In genomic region chr5:140379299-140379698, GRCm38 (mm10) we compare ENCODE assay signal across 14 mouse cellular contexts. TPM values are rescaled to one million over a fixed set of nuclear protein-coding genes. Genes with fewer than 3 reads are reported as not detected.
DNase-seq lines count a peak whose midpoint lies in the region; ATAC-seq and TF ChIP-seq lines count a peak whose summit lies in the region.
"Had no signal": no experiment of that assay in that cellular context is flagged by ENCODE, and none has a peak within 500 bp of the region (broad histone marks: within the 10 kb centered on the region; RNA-seq: fewer than 3 reads in every experiment).

No protein-coding gene starts in this region.

- H3K36me3 ChIP-seq in ES-E14 (ENCODE audit: control insufficient read depth, insufficient read depth, low read length, poor library complexity, severe bottlenecking), result no peaks in the 10 kb centered on the region
- no peaks in the 10 kb centered on the region for H3K36me3 ChIP-seq in thymus, adult 2 months (ENCODE audit: control insufficient read depth, insufficient read depth, low read length)
- H3K36me3 ChIP-seq: liver, embryonic 13.5 days; neural tube, embryonic 12.5 days had no signal

- no peaks in the 10 kb centered on the region for H3K27me3 ChIP-seq in thymus, adult 2 months (ENCODE audit: control insufficient read depth, insufficient read depth, low read length)
- H3K27me3 ChIP-seq: liver, embryonic 13.5 days; neural tube, embryonic 12.5 days had no signal

- H3K9me3 ChIP-seq in ES-E14 (ENCODE audit: control insufficient read depth, insufficient read depth, low read depth, low read length), result no peaks in the 10 kb centered on the region
- H3K9me3 ChIP-seq: liver, embryonic 13.5 days; midbrain, embryonic 10.5 days; neural tube, embryonic 12.5 days had no signal

- no peak overlapping the region for H3K4me3 ChIP-seq in ES-E14 (ENCODE audit: insufficient read depth in 1 of 2, low read depth in 1 of 2, low read length in 2 of 2, poor library complexity in 1 of 2, severe bottlenecking in 1 of 2)
- no peak overlapping the region for H3K4me3 ChIP-seq in thymus, adult 2 months (ENCODE audit: control insufficient read depth, insufficient read depth, low read length)
- H3K4me3 ChIP-seq: liver, embryonic 13.5 days; midbrain, embryonic 10.5 days; neural tube, embryonic 12.5 days had no signal

- peak; percentile 91 for ATAC-seq in common myeloid progenitor, adult 5-6 weeks (replicated peaks; ENCODE audit: low read depth, poor library complexity, severe bottlenecking)
- ATAC-seq in megakaryocyte, adult 5-6 weeks (ENCODE audit: poor library complexity, severe bottlenecking), result peak; percentile 86
- ATAC-seq: inflammation-experienced regulatory T-cells, adult 6 months had no signal

- 0 out of 2 replicates have a peak overlapping the region, but pooled peaks have one; percentile 30 for H3K9ac ChIP-seq in ES-E14 (ENCODE audit: insufficient read depth, low read depth, low read length, poor library complexity, severe bottlenecking)
- H3K9ac ChIP-seq: liver, embryonic 13.5 days; neural tube, embryonic 12.5 days had no signal

- no peak for TF ChIP-seq POLR2A in thymus, adult 2 months (IDR thresholded peaks at IDR 0.05; ENCODE audit: control insufficient read depth, extremely low read depth, insufficient read depth, low read length, poor library complexity)

- 17% methylated on average over 6 of the region's 6 CpGs for WGBS in thymus, adult 2 months

- TF ChIP-seq CTCF in thymus, adult 2 months (IDR thresholded peaks at IDR 0.05; ENCODE audit: borderline replicate concordance, control insufficient read depth, extremely low read depth, insufficient read depth, low read length, poor library complexity), result no peak

- in situ Hi-C loops in ES-E14 (cut with MboI; ENCODE audit: low sequenced_read_pairs in 2 of 2, unreplicated experiment in 2 of 2), result no loop called here

- DNase-seq in layer of hippocampus, adult 11-12 months (ENCODE audit: low spot score), result peak; percentile 28
- no peak for DNase-seq in layer of hippocampus, postnatal 10 days (ENCODE audit: low spot score in 2 of 2)
- no peak for DNase-seq in ES-E14 (ENCODE audit: low read depth, low spot score)
- no peak for DNase-seq in thymus, adult 2 months
- DNase-seq in right cerebral cortex, postnatal 4 days, result no peak
- DNase-seq in retina, embryonic 14.5 days (ENCODE audit: low spot score), result no peak
- DNase-seq: heart, postnatal 10 days; liver, embryonic 13.5 days; thymus, adult 18-20 months had no signal

- peaks cover 0 to 16% of the 10 kb centered on the region in 2 experiments; a peak in 2 of 4 replicates for H3K4me1 ChIP-seq in ES-E14 (ENCODE audit: control insufficient read depth in 2 of 2, insufficient read depth in 2 of 2, low read length in 2 of 2, poor library complexity in 1 of 2)
- H3K4me1 ChIP-seq in thymus, adult 2 months (replicated peaks; ENCODE audit: control insufficient read depth, insufficient read depth, low read length), result no peaks in the 10 kb centered on the region; the same call in none of the 2 replicates

- no peak overlapping the region for H3K27ac ChIP-seq in ES-E14 (ENCODE audit: insufficient read depth, low read depth, low read length, poor library complexity, severe bottlenecking)
- H3K27ac ChIP-seq in thymus, adult 2 months (ENCODE audit: control insufficient read depth, insufficient read depth, low read length), result no peak overlapping the region
- H3K27ac ChIP-seq: liver, embryonic 13.5 days; midbrain, embryonic 10.5 days; neural tube, embryonic 12.5 days had no signal

TF ChIP-seq in ES-E14, 5 proteins besides CTCF, POLR2A, EP300 and RAD21:
- TF ChIP-seq ZC3H11A (IDR thresholded peaks at IDR 0.05; ENCODE audit: borderline replicate concordance, low read depth, low read length), result no peak
- TF ChIP-seq MAFK (IDR thresholded peaks at IDR 0.05; ENCODE audit: insufficient read depth, low read depth, low read length), result no peak
- no peak for TF ChIP-seq CHD2 (IDR thresholded peaks at IDR 0.05; ENCODE audit: low read depth, low read length)
- TF ChIP-seq ZNF384 (IDR thresholded peaks at IDR 0.05; ENCODE audit: low read depth, low read length), result no peak
- TF ChIP-seq HCFC1 (IDR thresholded peaks at IDR 0.05; ENCODE audit: borderline replicate concordance, insufficient read depth, low read length), result no peak

RNA-seq across cellular contexts. Expression of gene Snx8, which starts 9.8 kb away (rescaled TPM):
- 10 to 100 TPM; 14.9 to 15.5 TPM for total RNA-seq in layer of hippocampus, postnatal 10 days (2021)
- total RNA-seq in ES-E14 (2012; rRNA removed), result 27.9 and 41.4 TPM in 2 replicates
- 3.9 and 5.5 TPM in 2 replicates for total RNA-seq in common myeloid progenitor, adult 5-6 weeks (2017)
- 2.8 and 3.5 TPM in 2 replicates for total RNA-seq in megakaryocyte, adult 5-6 weeks (2015)
- 8.1 and 8.3 TPM in 2 replicates for total RNA-seq in megakaryocyte, adult 5-6 weeks (2017)
- 12.4 and 14.7 TPM in 2 replicates for polyA plus RNA-seq in thymus, adult 2 months (2012; rRNA removed)

RNA-seq across cellular contexts. Expression of gene Eif3b, which starts 39.8 kb away (rescaled TPM):
- total RNA-seq in layer of hippocampus, postnatal 10 days (2021), result 100 to 1,000 TPM; 126 to 128 TPM
- 196 and 273 TPM in 2 replicates for total RNA-seq in ES-E14 (2012; rRNA removed)
- total RNA-seq in common myeloid progenitor, adult 5-6 weeks (2017), result 212 and 281 TPM in 2 replicates
- total RNA-seq in megakaryocyte, adult 5-6 weeks (2015), result 82.3 and 108 TPM in 2 replicates
- total RNA-seq in megakaryocyte, adult 5-6 weeks (2017), result 43.2 and 74.9 TPM in 2 replicates
- 114 and 121 TPM in 2 replicates for polyA plus RNA-seq in thymus, adult 2 months (2012; rRNA removed)

RNA-seq across cellular contexts. Expression of gene Mrm2, which starts 47.6 kb away (rescaled TPM):
- total RNA-seq in layer of hippocampus, postnatal 10 days (2021), result 1 to 10 TPM; 8.4 to 9.4 TPM
- 12.3 and 14.6 TPM in 2 replicates for total RNA-seq in ES-E14 (2012; rRNA removed)
- 8.4 and 12.0 TPM in 2 replicates for total RNA-seq in common myeloid progenitor, adult 5-6 weeks (2017)
- total RNA-seq in megakaryocyte, adult 5-6 weeks (2015), result 1.7 and 5.5 TPM in 2 replicates
- total RNA-seq in megakaryocyte, adult 5-6 weeks (2017), result 2.4 and 4.0 TPM in 2 replicates
- 9.0 and 10.0 TPM in 2 replicates for polyA plus RNA-seq in thymus, adult 2 months (2012; rRNA removed)

RNA-seq across cellular contexts. Expression of gene Nudt1, which starts 57.8 kb away (rescaled TPM):
- 1 to 10 TPM; 5.8 to 7.5 TPM for total RNA-seq in layer of hippocampus, postnatal 10 days (2021)
- total RNA-seq in ES-E14 (2012; rRNA removed), result 49.6 and 67.7 TPM in 2 replicates
- 32.2 and 40.0 TPM in 2 replicates for total RNA-seq in common myeloid progenitor, adult 5-6 weeks (2017)
- total RNA-seq in megakaryocyte, adult 5-6 weeks (2015), result 17.5 and 19.9 TPM in 2 replicates
- total RNA-seq in megakaryocyte, adult 5-6 weeks (2017), result 11.6 and 18.4 TPM in 2 replicates
- polyA plus RNA-seq in thymus, adult 2 months (2012; rRNA removed), result 23.3 and 25.0 TPM in 2 replicates

RNA-seq across cellular contexts. Expression of gene Mad1l1, which starts 57.9 kb away (rescaled TPM):
- total RNA-seq in layer of hippocampus, postnatal 10 days (2021), result 10 to 100 TPM; 20.1 to 20.7 TPM
- total RNA-seq in ES-E14 (2012; rRNA removed), result 47.2 and 47.3 TPM in 2 replicates
- 54.5 and 60.1 TPM in 2 replicates for total RNA-seq in common myeloid progenitor, adult 5-6 weeks (2017)
- 7.4 and 11.6 TPM in 2 replicates for total RNA-seq in megakaryocyte, adult 5-6 weeks (2015)
- total RNA-seq in megakaryocyte, adult 5-6 weeks (2017), result 45.0 and 46.6 TPM in 2 replicates
- polyA plus RNA-seq in thymus, adult 2 months (2012; rRNA removed), result 197 and 252 TPM in 2 replicates
